ENCODE assay signal across 16 mouse cellular contexts in genomic region chrX:139614761-139615160, GRCm38 (mm10).
"Had no signal": no experiment of that assay in that cellular context is flagged by ENCODE, and none has a peak within 500 bp of the region (broad histone marks: within the 10 kb centered on the region; RNA-seq: fewer than 3 reads in every experiment).

No protein-coding gene starts in this region.

- H3K9me3 ChIP-seq: intestine, embryonic 15.5 days; limb, embryonic 10.5 days; limb, embryonic 13.5 days; liver, embryonic 13.5 days had no signal

- H3K4me3 ChIP-seq: intestine, embryonic 15.5 days; limb, embryonic 10.5 days; limb, embryonic 13.5 days; liver, embryonic 13.5 days; megakaryocyte, embryonic 14.5 days had no signal

- ATAC-seq: intestine, embryonic 15.5 days; lung, postnatal 0 days had no signal

- H3K4me2 ChIP-seq: intestine, embryonic 15.5 days; limb, embryonic 13.5 days; liver, embryonic 13.5 days; lung, embryonic 14.5 days; midbrain, embryonic 11.5 days had no signal

- H3K27ac ChIP-seq: intestine, embryonic 15.5 days; kidney, postnatal 0 days; limb, embryonic 10.5 days; limb, embryonic 13.5 days; liver, embryonic 13.5 days; macrophage had no signal

- H3K27me3 ChIP-seq: intestine, embryonic 15.5 days had no signal

- DNase-seq: kidney, adult 18-20 months; kidney, postnatal 25 days; liver; liver, embryonic 13.5 days; lung, embryonic 14.5 days; midbrain, embryonic 14.5 days; thymus, adult 18-20 months; thymus, postnatal 36 days had no signal

- H3K9ac ChIP-seq: intestine, embryonic 15.5 days; limb, embryonic 13.5 days; liver, embryonic 13.5 days; lung, embryonic 14.5 days had no signal

- H3K36me3 ChIP-seq: intestine, embryonic 15.5 days; limb, embryonic 10.5 days; limb, embryonic 13.5 days; liver, embryonic 13.5 days had no signal

- H3K4me1 ChIP-seq: intestine, embryonic 15.5 days; limb, embryonic 10.5 days; limb, embryonic 13.5 days had no signal
